Mouse (Mus musculus): Measurements from ENCODE around the gene Tssk3. TPM values are rescaled to one million over a fixed set of nuclear protein-coding genes. Genes with fewer than 3 reads are reported as not detected.

Tssk3 gene
- total and polyA plus RNA-seq, 3 experiments: 0.13 TPM; not detected in 2

- H3K9ac ChIP-seq (ENCODE audit: insufficient read depth, low read depth): no peak overlapping the region
- no peak for DNase-seq (ENCODE audit: extremely low read depth)
- no peak overlapping the region for H3K4me2 ChIP-seq (ENCODE audit: insufficient read depth, low read depth, poor library complexity, severe bottlenecking)
- no peak for TF ChIP-seq MAZ (IDR thresholded peaks at IDR 0.05; ENCODE audit: low read depth, low read length)
- no peak for TF ChIP-seq NRF1 (IDR thresholded peaks at IDR 0.05; ENCODE audit: low read depth, low read length)
- no peak for TF ChIP-seq E2F4 (IDR thresholded peaks at IDR 0.05; ENCODE audit: insufficient replicate concordance, low read depth, low read length)
- no peak for TF ChIP-seq ETS1 (conservative IDR thresholded peaks at IDR 0.05; ENCODE audit: low read depth, low read length)
- no peak for TF ChIP-seq TBP (conservative IDR thresholded peaks at IDR 0.05; ENCODE audit: low read depth, low read length)
- TF ChIP-seq MAX (IDR thresholded peaks at IDR 0.05; ENCODE audit: low read length): no peak
- no peak for TF ChIP-seq RCOR1 (conservative IDR thresholded peaks at IDR 0.05; ENCODE audit: low read depth, low read length)
- TF ChIP-seq MAFK (IDR thresholded peaks at IDR 0.05; ENCODE audit: insufficient replicate concordance, low read length): no peak
- no peak for TF ChIP-seq PAX5 (IDR thresholded peaks at IDR 0.05; ENCODE audit: low read length)
- TF ChIP-seq HCFC1 (IDR thresholded peaks at IDR 0.05; ENCODE audit: low read depth, low read length): no peak
- no peak for TF ChIP-seq MXI1 (IDR thresholded peaks at IDR 0.05; ENCODE audit: low read depth, low read length)
- in situ Hi-C loops (cut with MboI; ENCODE audit: low pct_ligation_motif_present, low pct_unique_long_range_greater_than_20kb, low sequenced_read_pairs) (no loop called here), dilution Hi-C loops (cut with MboI; ENCODE audit: extremely low pct_ligation_motif_present, extremely low pct_unique_long_range_greater_than_20kb, low sequenced_read_pairs) (no loop called here)
- H3K36me3 ChIP-seq (replicated peaks in 1 of 2; ENCODE audit: control insufficient read depth in 1 of 2, insufficient read depth in 1 of 2, low read length in 1 of 2): peaks cover 63 to 80% of the 10 kb centered on the region in 2 experiments
- no peaks in the 10 kb centered on the region for H3K79me2 ChIP-seq (replicated peaks; ENCODE audit: control insufficient read depth, extremely low read depth, insufficient read depth, poor library complexity, severe bottlenecking)
- H3K4me3 ChIP-seq (replicated peaks in 1 of 3; ENCODE audit: low read depth in 2 of 3, low read length in 2 of 3, poor library complexity in 1 of 3): no peak overlapping the region
- no peaks in the 10 kb centered on the region for H3K4me1 ChIP-seq (ENCODE audit: control insufficient read depth in 1 of 2, insufficient read depth in 2 of 2)
- H3K9me3 ChIP-seq (replicated peaks; ENCODE audit: low read length): no peaks in the 10 kb centered on the region
- H3K27me3 ChIP-seq (replicated peaks): no peaks in the 10 kb centered on the region
- no peak overlapping the region for H3K27ac ChIP-seq (ENCODE audit: insufficient read depth, low read depth)
These were observed 14.8 kb downstream of the Tssk3 start for GRCm38 (mm10) chr4:129476047-129476446.

GRCm38 (mm10) chr4:129464286-129464815 lies 26.5 kb downstream of the Tssk3 start:
- Histone ChIP-seq H3K79me2 (replicated peaks; ENCODE audit: control insufficient read depth, extremely low read depth, insufficient read depth, poor library complexity, severe bottlenecking) (peaks cover 5% of the 10 kb centered on the region), H3K27ac (ENCODE audit: insufficient read depth, low read depth) (no peak overlapping the region), H3K9ac (ENCODE audit: insufficient read depth, low read depth) (no peak overlapping the region), H3K4me1 (ENCODE audit: control insufficient read depth in 1 of 2, insufficient read depth in 2 of 2) (peaks cover 0 to 30% of the 10 kb centered on the region in 2 experiments; a peak in 3 of 4 replicates), H3K4me2 (ENCODE audit: insufficient read depth, low read depth, poor library complexity, severe bottlenecking) (no peak overlapping the region), H3K4me3 (replicated peaks in 1 of 3; ENCODE audit: low read depth in 2 of 3, low read length in 2 of 3, poor library complexity in 1 of 3) (no peak overlapping the region), H3K36me3 (replicated peaks in 1 of 2; ENCODE audit: control insufficient read depth in 1 of 2, insufficient read depth in 1 of 2, low read length in 1 of 2) (peaks cover 39 to 64% of the 10 kb centered on the region in 2 experiments), H3K27me3 (replicated peaks) (no peaks in the 10 kb centered on the region), H3K9me3 (replicated peaks; ENCODE audit: low read length) (no peaks in the 10 kb centered on the region)
- no peak for DNase-seq (ENCODE audit: extremely low read depth)
- in situ Hi-C loops (cut with MboI; ENCODE audit: low pct_ligation_motif_present, low pct_unique_long_range_greater_than_20kb, low sequenced_read_pairs) (no loop called here), dilution Hi-C loops (cut with MboI; ENCODE audit: extremely low pct_ligation_motif_present, extremely low pct_unique_long_range_greater_than_20kb, low sequenced_read_pairs) (no loop called here)
- no peak for TF ChIP-seq EP300 (IDR thresholded peaks at IDR 0.05; ENCODE audit: low read length)
- no peak for TF ChIP-seq TCF12 (IDR thresholded peaks at IDR 0.05; ENCODE audit: low read depth, low read length)
- no peak for TF ChIP-seq POLR2A (IDR thresholded peaks at IDR 0.05; ENCODE audit: low read depth, low read length)
- TF ChIP-seq IRF4 (IDR thresholded peaks at IDR 0.05; ENCODE audit: low read depth, low read length): no peak
- TF ChIP-seq HCFC1 (IDR thresholded peaks at IDR 0.05; ENCODE audit: low read depth, low read length): no peak
- TF ChIP-seq SMC3 (IDR thresholded peaks at IDR 0.05; ENCODE audit: low read depth, low read length): no peak
- TF ChIP-seq GABPA (IDR thresholded peaks at IDR 0.05; ENCODE audit: insufficient replicate concordance, low read depth, low read length): no peak
- TF ChIP-seq MXI1 (IDR thresholded peaks at IDR 0.05; ENCODE audit: low read depth, low read length): no peak
- no peak for TF ChIP-seq ZMIZ1 (IDR thresholded peaks at IDR 0.05; ENCODE audit: low read depth, low read length)
- no peak for TF ChIP-seq ZNF384 (IDR thresholded peaks at IDR 0.05; ENCODE audit: low read depth, low read length)
- no peak for TF ChIP-seq KAT2A (IDR thresholded peaks at IDR 0.05; ENCODE audit: insufficient replicate concordance, low read length)
